In genomic region chr8:85839916-85840656, GRCm38 (mm10) we compare ENCODE assay signal across 8 mouse cellular contexts. TPM values are rescaled to one million over a fixed set of nuclear protein-coding genes. Genes with fewer than 3 reads are reported as not detected.
DNase-seq lines count a peak whose midpoint lies in the region; ATAC-seq and TF ChIP-seq lines count a peak whose summit lies in the region.

No protein-coding gene starts in this region.

- peak overlapping the region; percentile 67 for H3K4me2 ChIP-seq in limb, embryonic 15.5 days
- peak overlapping the region; percentile 57 for H3K4me2 ChIP-seq in stomach, embryonic 15.5 days

- peak; percentile 16; the same call in 1 of the 2 replicates for ATAC-seq in G1E (ENCODE audit: extremely low read depth, insufficient number of reproducible peaks, low FRiP score, poor library complexity, severe bottlenecking)
- no peak; the same call in 1 of the 2 replicates for ATAC-seq in limb, embryonic 15.5 days (ENCODE audit: insufficient number of reproducible peaks, low FRiP score, low TSS enrichment, low read depth)
- ATAC-seq in stomach, embryonic 15.5 days (ENCODE audit: insufficient read depth, low FRiP score, low read depth) = no peak; the same call in 1 of the 2 replicates

- peaks cover 15% of the 10 kb centered on the region for H3K4me1 ChIP-seq in G1E (ENCODE audit: insufficient read depth, low read depth, low read length)
- H3K4me1 ChIP-seq in forebrain, embryonic 10.5 days = peaks cover 26% of the 10 kb centered on the region
- H3K4me1 ChIP-seq in limb, embryonic 15.5 days = peaks cover 7% of the 10 kb centered on the region
- H3K4me1 ChIP-seq in stomach, embryonic 15.5 days = peaks cover 11% of the 10 kb centered on the region; the same call in 1 of the 2 replicates

- no peak for TF ChIP-seq CTCF in G1E (IDR thresholded peaks at IDR 0.05; ENCODE audit: low read depth, low read length)

- H3K9me3 ChIP-seq in G1E (replicated peaks) = no peaks in the 10 kb centered on the region
- no peaks in the 10 kb centered on the region for H3K9me3 ChIP-seq in forebrain, embryonic 10.5 days
- no peaks in the 10 kb centered on the region for H3K9me3 ChIP-seq in limb, embryonic 15.5 days
- no peaks in the 10 kb centered on the region for H3K9me3 ChIP-seq in stomach, embryonic 15.5 days

- peak; percentile 3 for DNase-seq in kidney, adult 18-20 months
- DNase-seq in kidney, postnatal 25 days = no peak
- DNase-seq in G1E (ENCODE audit: low spot score) = peak; percentile 4
- no peak for DNase-seq in forebrain, embryonic 10.5 days (ENCODE audit: extremely low spot score, low spot score)
- DNase-seq in layer of hippocampus, adult 9-11 months = no peak
- DNase-seq in embryo, embryonic 10.5 days (ENCODE audit: low spot score) = no peak

- H3K4me3 ChIP-seq in G1E (ENCODE audit: low read depth, low read length) = peak overlapping the region; percentile 96
- H3K4me3 ChIP-seq in forebrain, embryonic 10.5 days = peak overlapping the region; percentile 92
- peak overlapping the region; percentile 83 for H3K4me3 ChIP-seq in limb, embryonic 15.5 days
- H3K4me3 ChIP-seq in stomach, embryonic 15.5 days (replicated peaks) = peak overlapping the region; percentile 81

- H3K27ac ChIP-seq in forebrain, embryonic 10.5 days = peak overlapping the region; percentile 97
- peak overlapping the region; percentile 98 for H3K27ac ChIP-seq in limb, embryonic 15.5 days
- H3K27ac ChIP-seq in stomach, embryonic 15.5 days = peak overlapping the region; percentile 98

- peaks cover 17% of the 10 kb centered on the region for H3K36me3 ChIP-seq in G1E (replicated peaks)
- peaks cover 26% of the 10 kb centered on the region for H3K36me3 ChIP-seq in forebrain, embryonic 10.5 days (replicated peaks)
- H3K36me3 ChIP-seq in limb, embryonic 15.5 days = peaks cover 12% of the 10 kb centered on the region
- H3K36me3 ChIP-seq in stomach, embryonic 15.5 days = peaks cover 4% of the 10 kb centered on the region; the same call in 1 of the 2 replicates

- H3K9ac ChIP-seq in limb, embryonic 15.5 days = peak overlapping the region; percentile 79
- H3K9ac ChIP-seq in stomach, embryonic 15.5 days = peak overlapping the region; percentile 67

- H3K27me3 ChIP-seq in G1E (ENCODE audit: insufficient read depth, low read length) = no peaks in the 10 kb centered on the region
- H3K27me3 ChIP-seq in forebrain, embryonic 10.5 days (ENCODE audit: poor library complexity, severe bottlenecking) = no peaks in the 10 kb centered on the region
- H3K27me3 ChIP-seq in limb, embryonic 15.5 days = no peaks in the 10 kb centered on the region
- H3K27me3 ChIP-seq in stomach, embryonic 15.5 days (replicated peaks) = no peaks in the 10 kb centered on the region

- 1% methylated on average over 21 of the region's 21 CpGs for WGBS in forebrain, embryonic 10.5 days
- 1% methylated on average over 21 of the region's 21 CpGs for WGBS in limb, embryonic 15.5 days
- WGBS in stomach, embryonic 15.5 days = 1% methylated on average over 21 of the region's 21 CpGs

RNA-seq across cellular contexts. Expression of gene Itfg1, which starts 0.6 kb away (rescaled TPM):
- 38.8 and 48.0 TPM in 2 replicates for total RNA-seq in G1E (2014; fragmentation: Nextera tagmentation)
- total RNA-seq in G1E (2017) = 33.2 and 37.5 TPM in 2 replicates
- 5.3 TPM in 2 replicates for polyA plus RNA-seq in G1E (2012)
- 58.4 and 58.8 TPM in 2 replicates for polyA plus RNA-seq in forebrain, embryonic 10.5 days (2016; fragmentation: Nextera tagmentation; extraction: Ambion mirVana)
- polyA plus RNA-seq in limb, embryonic 15.5 days (2015; fragmentation: Nextera tagmentation; extraction: Ambion mirVana) = 67.1 and 69.0 TPM in 2 replicates
- polyA plus RNA-seq in stomach, embryonic 15.5 days (2015; fragmentation: Nextera tagmentation; extraction: Ambion mirVana) = 66.6 and 71.7 TPM in 2 replicates

RNA-seq across cellular contexts. Expression of gene Phkb, which starts 0.7 kb away (rescaled TPM):
- total RNA-seq in G1E (2014; fragmentation: Nextera tagmentation) = 97.4 and 115 TPM in 2 replicates
- total RNA-seq in G1E (2017) = 45.0 and 52.1 TPM in 2 replicates
- 4.2 and 4.6 TPM in 2 replicates for polyA plus RNA-seq in G1E (2012)
- polyA plus RNA-seq in forebrain, embryonic 10.5 days (2016; fragmentation: Nextera tagmentation; extraction: Ambion mirVana) = 49.1 and 52.7 TPM in 2 replicates
- 50.1 and 50.2 TPM in 2 replicates for polyA plus RNA-seq in limb, embryonic 15.5 days (2015; fragmentation: Nextera tagmentation; extraction: Ambion mirVana)
- 40.8 and 42.2 TPM in 2 replicates for polyA plus RNA-seq in stomach, embryonic 15.5 days (2015; fragmentation: Nextera tagmentation; extraction: Ambion mirVana)

Comparison
In these comparisons a context has a peak if more than half of its experiments do, and no peak if none do; other contexts are left out.
1. DNase-seq: peak in kidney, adult 18-20 months (single experiment) and G1E (single experiment); none in kidney, postnatal 25 days (0 of 2), forebrain, embryonic 10.5 days (single experiment), layer of hippocampus, adult 9-11 months (single experiment) and embryo, embryonic 10.5 days (single experiment).
2. Peak in every context shown above with its lines, with median percentiles within 50 percentile points of each other: H3K4me3 ChIP-seq and H3K27ac ChIP-seq.